In the genomic region with DNA sequence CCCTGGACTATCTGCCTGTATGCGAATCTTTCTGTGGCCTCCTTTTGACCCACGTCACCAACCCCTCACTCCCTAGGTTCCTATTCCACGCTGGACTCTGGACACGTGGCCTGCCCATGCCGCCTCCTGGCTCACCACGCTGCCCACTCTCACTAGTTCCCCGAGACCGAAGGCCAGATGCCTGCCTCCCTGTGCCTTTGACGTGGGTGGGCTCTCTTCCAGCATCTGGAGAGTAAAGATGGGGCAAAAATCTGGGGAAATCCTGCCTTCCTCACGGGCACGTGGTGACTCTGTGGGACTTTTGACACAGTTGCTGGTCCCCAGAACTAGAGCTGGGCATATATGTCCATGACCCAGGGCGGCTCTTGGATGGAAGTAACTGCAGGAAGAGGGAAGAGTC, we compare ENCODE assay signal across 24 mouse cellular contexts.
DNase-seq lines count a peak whose midpoint lies in the region; ATAC-seq and TF ChIP-seq lines count a peak whose summit lies in the region.
"Had no signal": no experiment of that assay in that cellular context is flagged by ENCODE, and none has a peak within 500 bp of the region (broad histone marks: within the 10 kb centered on the region; RNA-seq: fewer than 3 reads in every experiment).

No protein-coding gene starts in this region.

- no peak for TF ChIP-seq POLR2A in brain, embryonic 14.5 days (IDR thresholded peaks at IDR 0.05; ENCODE audit: borderline replicate concordance, extremely low read depth, insufficient read depth, insufficient read length, poor library complexity, severe bottlenecking)

- peaks cover 2% of the 10 kb centered on the region; the same call in 1 of the 2 replicates for H3K36me3 ChIP-seq in forebrain, embryonic 16.5 days (ENCODE audit: control insufficient read depth, insufficient read depth)
- H3K36me3 ChIP-seq: embryonic facial prominence, embryonic 15.5 days; heart, embryonic 10.5 days; hindbrain, embryonic 12.5 days had no signal

- peak overlapping the region; percentile 38; the same call in 1 of the 2 replicates for H3K9ac ChIP-seq in forebrain, embryonic 16.5 days (replicated peaks; ENCODE audit: low read depth, low read length)
- H3K9ac ChIP-seq: embryonic facial prominence, embryonic 15.5 days; hindbrain, embryonic 12.5 days had no signal

- no peaks in the 10 kb centered on the region for H3K9me3 ChIP-seq in forebrain, embryonic 16.5 days (ENCODE audit: control insufficient read depth, low read length)
- H3K9me3 ChIP-seq: embryonic facial prominence, embryonic 15.5 days; heart, embryonic 10.5 days; hindbrain, embryonic 12.5 days had no signal

- peak overlapping the region; percentile 64 for H3K27ac ChIP-seq in layer of hippocampus, adult 2 months
- peak overlapping the region; percentile 89 for H3K27ac ChIP-seq in forebrain, embryonic 16.5 days (ENCODE audit: low read length)
- H3K27ac ChIP-seq: embryonic facial prominence, embryonic 15.5 days; gastrocnemius, adult 2 months; heart, embryonic 10.5 days; hindbrain, embryonic 12.5 days had no signal

- no peak for DNase-seq in layer of hippocampus, adult 2 months (ENCODE audit: low spot score in 2 of 2)
- DNase-seq in layer of hippocampus, postnatal 25 days (ENCODE audit: extremely low spot score in 1 of 2, low spot score in 1 of 2) = no peak
- peak; percentile 3 for DNase-seq in Muller cell, postnatal 12 days (ENCODE audit: inconsistent ontology term)
- DNase-seq in brain, embryonic 14.5 days (ENCODE audit: low read depth) = peak; percentile 35
- no peak for DNase-seq in kidney, postnatal 25 days
- DNase-seq: adrenal gland, adult 8-10 months; adrenal gland, postnatal 36 days; cerebellum, adult 11 months; cerebellum, adult 8-10 months; cerebellum, postnatal 36 days; embryo, embryonic 11 days; gastrocnemius, adult 2 months; gastrocnemius, postnatal 36 days; heart, adult 18-20 months; heart, postnatal 10 days; heart, postnatal 4 days had no signal

- TF ChIP-seq CTCF in layer of hippocampus, adult 2 months (conservative IDR thresholded peaks at IDR 0.05) = no peak
- no peak for TF ChIP-seq CTCF in brain, embryonic 14.5 days (IDR thresholded peaks at IDR 0.05; ENCODE audit: borderline replicate concordance, extremely low read depth, insufficient read depth, insufficient read length)

- H3K4me2 ChIP-seq in forebrain, embryonic 16.5 days (ENCODE audit: low read length) = no peak overlapping the region
- H3K4me2 ChIP-seq: embryonic facial prominence, embryonic 15.5 days; hindbrain, embryonic 12.5 days had no signal

- 55% methylated on average over 12 of the region's 12 CpGs for WGBS in forebrain, embryonic 16.5 days

- H3K4me3 ChIP-seq in layer of hippocampus, adult 2 months = no peak overlapping the region
- H3K4me3 ChIP-seq in forebrain, embryonic 16.5 days (replicated peaks; ENCODE audit: low read length) = no peak overlapping the region
- H3K4me3 ChIP-seq: embryonic facial prominence, embryonic 15.5 days; erythroblast, embryonic 14.5 days; gastrocnemius, adult 2 months; heart, embryonic 10.5 days; hindbrain, embryonic 12.5 days had no signal

- H3K4me1 ChIP-seq in forebrain, embryonic 16.5 days (replicated peaks; ENCODE audit: control insufficient read depth, insufficient read depth, low read length) = peaks cover 77% of the 10 kb centered on the region

- ATAC-seq in forebrain, embryonic 16.5 days = no peak
- no peak for ATAC-seq in granulocyte monocyte progenitor cell, adult 5-6 weeks (replicated peaks; ENCODE audit: poor library complexity, severe bottlenecking)
- ATAC-seq: inflammation-experienced regulatory T-cells, adult 6 months; intestine, postnatal 0 days had no signal

- H3K27me3 ChIP-seq in forebrain, embryonic 16.5 days (replicated peaks; ENCODE audit: control insufficient read depth, insufficient read depth, low read length) = no peaks in the 10 kb centered on the region

Comparison
In these comparisons a context has a peak if more than half of its experiments do, and no peak if none do; other contexts are left out.
1. DNase-seq: peak in Muller cell, postnatal 12 days (single experiment) and brain, embryonic 14.5 days (single experiment); none in layer of hippocampus, adult 2 months (0 of 2), layer of hippocampus, postnatal 25 days (0 of 2) and kidney, postnatal 25 days (0 of 2).